Mouse (Mus musculus) left cerebral cortex, postnatal 10 days (tissue): ENCODE data around the gene Lin54. TPM values are rescaled to one million over a fixed set of nuclear protein-coding genes. Genes with fewer than 3 reads are reported as not detected.

ENCODE experiments used
- microRNA-seq: library from miRNA; unstranded; fragments of <30 nt; microRNA quantifications from one replicate; pipeline ENCODE4 v1.2.0, GENCODE M21; 2022
- total RNA-seq, 2 experiments: library from RNA; stranded (reverse); gene quantifications; 2 replicates each; pipeline ENCODE4 v1.2.3; 2021

The Lin54 gene
- total RNA-seq, 2 experiments from 2014 or later: 15.5 to 17.7 TPM

Small RNA genes within 50 kb of the gene (microRNA-seq; reads per million reads assigned to microRNA genes)
- not detected for gene Gm23222

Other genes with a start within 250 kb of the Lin54 start
- 10 to 100 TPM; 97.3 to 97.6 TPM for gene Sec31a, start 84.4 kb downstream of the Lin54 start, total RNA-seq
- 10 to 100 TPM; 77.1 to 77.9 TPM for gene Cops4, start 17.7 kb upstream of the Lin54 start, total RNA-seq
- gene Plac8, start 71.6 kb upstream of the Lin54 start, total RNA-seq: not detected
- gene Coq2, start 174.5 kb upstream of the Lin54 start, total RNA-seq: 10 to 100 TPM; 59.7 to 59.9 TPM
- 1 to 10 TPM; 2.5 to 2.7 TPM for gene Hpse, start 219.1 kb upstream of the Lin54 start, total RNA-seq